Mouse (Mus musculus) heart, embryonic 14.5 days (tissue): ENCODE data around the gene Stx5a. TPM values are rescaled to one million over a fixed set of nuclear protein-coding genes. Genes with fewer than 3 reads are reported as not detected.
"Not testable (repeated sequence)": the region's sequence is repeated elsewhere in the genome, so short reads cannot be mapped to it uniquely, and the experiment has no call there.

Experiments used
- ATAC-seq: fragments of 200-750 bp; cut with Nextera tagmentation; 2 replicates; pipeline ENCODE4 v1.8.0; 2017; ENCODE audit warnings: low read depth, moderate TSS enrichment; ENCODE audit not compliant: insufficient number of reproducible peaks, insufficient read depth, low FRiP score
- H3K27ac ChIP-seq, 2 experiments: fragments of 200-500 bp in 1 of 2; fragments of 300-500 bp in 1 of 2; sonication (generic) in 1 of 2; replicated peaks in 1 of 2; 2 replicates each; pipeline ENCODE4 v1.5.1; 2012 to 2014; ENCODE audit warnings: low read depth in 2 of 2, low read length in 2 of 2, control low read depth in 1 of 2, mild to moderate bottlenecking in 1 of 2, mixed read lengths in 1 of 2; ENCODE audit not compliant: control insufficient read depth in 1 of 2, insufficient read depth in 1 of 2
- H3K27me3 ChIP-seq: fragments of 300-500 bp; sonication (generic); 2 replicates; pipeline ENCODE4 v1.6.1; 2014; ENCODE audit warnings: mild to moderate bottlenecking, low read length, control low read depth; ENCODE audit not compliant: control insufficient read depth, insufficient read depth
- H3K36me3 ChIP-seq: fragments of 300-500 bp; sonication (generic); 2 replicates; pipeline ENCODE4 v1.6.1; 2014; ENCODE audit warnings: mild to moderate bottlenecking, control low read depth, low read length, mixed read lengths; ENCODE audit not compliant: control insufficient read depth, insufficient read depth
- H3K4me1 ChIP-seq, 2 experiments: fragments of 200-500 bp in 1 of 2; fragments of 300-500 bp in 1 of 2; sonication (generic) in 1 of 2; 2 replicates each; pipeline ENCODE4 v1.6.1; 2012 to 2014; ENCODE audit warnings: low read length in 2 of 2, control low read depth in 1 of 2, mixed read lengths in 1 of 2; ENCODE audit not compliant: control insufficient read depth in 2 of 2, insufficient read depth in 2 of 2
- H3K4me2 ChIP-seq: fragments of 300-500 bp; sonication (generic); 2 replicates; pipeline ENCODE4 v1.6.1; 2014; ENCODE audit warnings: mild to moderate bottlenecking, low read length
- H3K4me3 ChIP-seq, 2 experiments: fragments of 200-500 bp in 1 of 2; fragments of 300-500 bp in 1 of 2; sonication (generic) in 1 of 2; 2 replicates each; pipeline ENCODE4 v1.5.1; 2012 to 2014; ENCODE audit warnings: low read length in 2 of 2, mild to moderate bottlenecking in 2 of 2, control low read depth in 1 of 2, low read depth in 1 of 2, moderate library complexity in 1 of 2; ENCODE audit not compliant: control insufficient read depth in 1 of 2, insufficient read depth in 1 of 2
- H3K9ac ChIP-seq: fragments of 300-500 bp; sonication (generic); 2 replicates; pipeline ENCODE4 v1.6.1; 2014; ENCODE audit warnings: mild to moderate bottlenecking, low read length
- H3K9me3 ChIP-seq: fragments of 300-500 bp; sonication (generic); 2 replicates; pipeline ENCODE4 v1.6.1; 2016; ENCODE audit warnings: low read length, control low read depth; ENCODE audit not compliant: control insufficient read depth
- WGBS: fragments of 180-500 bp; shearing (Covaris S2); extraction: QIAGEN DNeasy Blood & Tissue Kit; methylation state at CpG from one replicate; pipeline ENCODE4 v1.1.7; 2014; 5-methylcytosine and 5-hydroxymethylcytosine counted together
- polyA plus RNA-seq: library from polyadenylated mRNA; unstranded; fragments of >200 nt; fragmentation: Nextera tagmentation; extraction: Ambion mirVana; gene quantifications from 2 replicates; pipeline ENCODE4 v1.2.1, GENCODE M21; 2014

The Stx5a gene
- polyA plus RNA-seq, 1 experiment from 2014 or later: 83.5 TPM

- no peak overlapping the region for H3K9ac ChIP-seq
- no peak overlapping the region for H3K4me2 ChIP-seq
- H3K27ac ChIP-seq: no peak overlapping the region
- no peak overlapping the region for H3K4me3 ChIP-seq
- peaks cover 4 to 16% of the 10 kb centered on the region in 2 experiments for H3K4me1 ChIP-seq
- H3K27me3 ChIP-seq: no peaks in the 10 kb centered on the region
- no peak for ATAC-seq
- H3K36me3 ChIP-seq: no peaks in the 10 kb centered on the region
- WGBS: 67% methylated on average over 3 of the region's 3 CpGs
- H3K9me3 ChIP-seq: no peaks in the 10 kb centered on the region
Observed at GRCm38 (mm10) chr19:8718357-8718756, 22.9 kb upstream of the Stx5a start.

- H3K4me3 ChIP-seq, H3K9me3 ChIP-seq, H3K27me3 ChIP-seq, H3K4me2 ChIP-seq, ATAC-seq, H3K9ac ChIP-seq, H3K36me3 ChIP-seq, H3K27ac ChIP-seq: not testable (repeated sequence)
- H3K4me1 ChIP-seq: peaks cover 3 to 15% of the 10 kb centered on the region in 2 experiments
Observed at GRCm38 (mm10) chr19:8719037-8719436, 22.2 kb upstream of the Stx5a start.

GRCm38 (mm10) chr19:8721378-8721777 is 19.8 kb upstream of the Stx5a start:
- Histone ChIP-seq H3K4me1 (peaks cover 2 to 29% of the 10 kb centered on the region in 2 experiments; a peak in 3 of 4 replicates), H3K9me3 (no peaks in the 10 kb centered on the region), H3K4me2 (no peak overlapping the region), H3K27ac (no peak overlapping the region), H3K4me3 (no peak overlapping the region), H3K36me3 (peaks cover 23% of the 10 kb centered on the region), H3K27me3 (no peaks in the 10 kb centered on the region), H3K9ac (peak overlapping the region; percentile 38; the same call in 1 of the 2 replicates)
- no peak for ATAC-seq
- WGBS: 69% methylated on average over 1 of the region's 1 CpGs

GRCm38 (mm10) chr19:8722021-8722420 is 19.2 kb upstream of the Stx5a start:
- 66% methylated on average over 4 of the region's 4 CpGs for WGBS
- Histone ChIP-seq H3K27me3 (no peaks in the 10 kb centered on the region), H3K9ac (peak overlapping the region; percentile 87), H3K4me3 (peak overlapping the region in 1 of 2 experiments; percentile 73; a peak in 2 of 4 replicates), H3K4me2 (peak overlapping the region; percentile 88), H3K27ac (peak overlapping the region in 1 of 2 experiments; percentile 95; a peak in 2 of 4 replicates), H3K9me3 (no peaks in the 10 kb centered on the region), H3K4me1 (peaks cover 2 to 29% of the 10 kb centered on the region in 2 experiments; a peak in 3 of 4 replicates), H3K36me3 (peaks cover 29% of the 10 kb centered on the region)
- ATAC-seq: no peak

GRCm38 (mm10) chr19:8722559-8722906 is 18.7 kb upstream of the Stx5a start:
- WGBS: 0% methylated on average over 5 of the region's 5 CpGs
- H3K4me1 ChIP-seq: peaks cover 2 to 29% of the 10 kb centered on the region in 2 experiments; a peak in 3 of 4 replicates
- no peaks in the 10 kb centered on the region for H3K27me3 ChIP-seq
- H3K4me3 ChIP-seq: peak overlapping the region; percentile 73 to 89
- ATAC-seq: no peak
- H3K36me3 ChIP-seq: peaks cover 30% of the 10 kb centered on the region
- peak overlapping the region; percentile 95 to 99 for H3K27ac ChIP-seq
- no peaks in the 10 kb centered on the region for H3K9me3 ChIP-seq
- peak overlapping the region; percentile 87 for H3K9ac ChIP-seq
- H3K4me2 ChIP-seq: peak overlapping the region; percentile 88

- Histone ChIP-seq H3K9ac (peak within 1 kb of the TSS; percentile 95), H3K36me3 (peaks cover 30% of the 10 kb centered on the region), H3K9me3 (no peaks in the 10 kb centered on the region), H3K27me3 (no peaks in the 10 kb centered on the region), H3K4me3 (peak within 1 kb of the TSS; percentile 73 to 91), H3K27ac (peak within 1 kb of the TSS; percentile 95 to 99), H3K4me2 (peak within 1 kb of the TSS; percentile 88), H3K4me1 (peaks cover 2 to 29% of the 10 kb centered on the region in 2 experiments; a peak in 3 of 4 replicates)
- peak; percentile 96 for ATAC-seq
- WGBS: under 1% methylated on average over 50 of the region's 50 CpGs
Observed at GRCm38 (mm10) chr19:8722907-8723573, 18.2 kb upstream of the Stx5a start, which contains the start of gene Slc3a2. TSS of gene Slc3a2 (minus strand) at chr19:8723369.

GRCm38 (mm10) chr19:8723574-8724346 is 17.5 kb upstream of the Stx5a start:
- peak overlapping the region; percentile 73 to 91 for H3K4me3 ChIP-seq
- 1% methylated on average over 20 of the region's 20 CpGs for WGBS
- peak overlapping the region; percentile 79 for H3K4me2 ChIP-seq
- H3K27ac ChIP-seq: peak overlapping the region; percentile 86 to 88
- H3K4me1 ChIP-seq: peaks cover 2 to 29% of the 10 kb centered on the region in 2 experiments; a peak in 3 of 4 replicates
- ATAC-seq: no peak
- peaks cover 30% of the 10 kb centered on the region for H3K36me3 ChIP-seq
- H3K27me3 ChIP-seq: no peaks in the 10 kb centered on the region
- peak overlapping the region; percentile 95 for H3K9ac ChIP-seq
- H3K9me3 ChIP-seq: no peaks in the 10 kb centered on the region
